Mouse (Mus musculus) cerebellum, adult 18-20 months (tissue): ENCODE data around the gene Tmem97.
A peak's percentile ranks its signal among the peaks of the same experiment; 100 is the strongest.
"Not testable (repeated sequence)": the region's sequence is repeated elsewhere in the genome, so short reads cannot be mapped to it uniquely, and the experiment has no call there.

Experiments
- DNase-seq, 2 experiments: peaks; one replicate each; pipeline ENCODE4 v3.0.0; 2021

Gene Tmem97

GRCm38 (mm10) chr11:78547718-78548460, 2.7 kb downstream of the Tmem97 start:
- DNase-seq: no peak

GRCm38 (mm10) chr11:78545181-78545580, 5.4 kb downstream of the Tmem97 start:
- no peak for DNase-seq

DNA sequence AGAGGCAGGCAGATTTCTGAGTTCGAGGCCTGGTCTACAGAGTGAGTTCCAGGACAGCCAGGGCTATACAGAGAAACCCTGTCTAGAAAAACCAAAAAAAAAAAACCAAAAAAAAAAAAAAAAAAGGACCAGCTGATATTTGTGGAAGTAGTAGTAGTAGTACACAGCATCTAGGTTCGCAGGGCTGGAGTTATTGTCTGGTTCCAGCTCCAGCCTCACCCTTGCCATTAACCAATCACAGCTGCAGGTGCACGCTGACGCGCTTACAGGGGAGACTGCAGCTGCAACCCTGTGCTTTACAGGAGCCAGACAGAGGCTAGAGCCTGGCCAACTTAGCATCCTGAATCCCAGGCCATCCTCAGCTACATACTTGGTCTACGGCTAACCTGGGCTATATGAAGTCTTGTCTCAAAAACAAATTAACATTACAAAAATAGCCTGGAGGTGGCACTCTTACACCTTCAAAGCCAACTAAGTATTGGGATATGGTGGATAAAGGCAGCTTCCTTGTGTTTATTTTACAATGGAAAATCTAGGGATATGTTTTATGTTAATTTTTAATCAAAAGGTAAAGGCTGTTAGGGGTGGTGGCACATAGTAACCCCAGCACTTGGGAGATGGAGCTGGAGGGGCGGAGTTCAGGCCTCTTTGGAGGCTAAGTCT, 6.0 kb downstream of the Tmem97 start:
- DNase-seq: no peak

GRCm38 (mm10) chr11:78540358-78540757, 10.2 kb downstream of the Tmem97 start:
- DNase-seq: no peak

GRCm38 (mm10) chr11:78536690-78537084, 13.9 kb downstream of the Tmem97 start:
- no peak for DNase-seq

GRCm38 (mm10) chr11:78536080-78536689, 14.4 kb downstream of the Tmem97 start, which contains the start of the genes Tnfaip1 and Ift20:
Tnfaip1 (minus strand) TSS chr11:78536332.
Ift20 (plus strand) TSS chr11:78536361.
- peak; percentile 96 to 100 for DNase-seq

DNA sequence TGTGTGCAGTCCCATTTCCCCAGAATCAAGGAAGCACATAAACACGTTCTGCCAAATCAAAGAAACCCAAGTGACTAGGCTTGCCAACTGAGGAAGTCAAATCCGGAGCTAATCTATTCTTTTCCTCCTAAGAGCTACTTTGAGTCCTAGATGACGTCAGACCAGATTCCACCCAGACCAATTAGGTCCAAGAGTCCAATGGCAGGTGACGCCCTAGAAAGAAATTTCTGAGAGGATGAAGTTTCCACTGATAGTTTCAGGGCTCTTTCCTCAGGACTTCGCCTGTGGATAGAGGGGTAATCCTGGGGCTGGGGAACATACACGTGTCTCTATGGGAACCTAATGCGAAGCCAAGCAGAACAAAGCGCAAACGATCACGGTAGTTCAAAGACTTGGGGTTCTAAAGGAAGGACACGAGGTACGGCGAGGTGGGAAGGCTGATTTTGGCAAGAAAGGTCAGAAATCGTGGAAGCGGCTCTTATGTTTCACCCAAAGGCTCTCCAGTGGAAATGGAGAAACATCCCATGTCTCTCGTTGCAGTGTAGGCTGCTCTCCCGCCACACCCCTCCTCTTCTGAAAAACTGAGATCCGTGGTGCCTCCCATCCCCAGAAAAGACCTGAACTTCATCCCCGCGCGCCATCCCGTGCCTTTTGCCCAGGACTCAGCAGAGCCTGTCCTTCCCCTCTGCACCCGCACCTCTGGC, 15.0 kb downstream of the Tmem97 start:
- no peak for DNase-seq

- DNase-seq: no peak
Measured at GRCm38 (mm10) chr11:78534516-78534915, 16.1 kb downstream of the Tmem97 start.

- not testable (repeated sequence) for DNase-seq
Measured at GRCm38 (mm10) chr11:78531515-78531914, 19.1 kb downstream of the Tmem97 start.

- no peak for DNase-seq
Measured at GRCm38 (mm10) chr11:78531046-78531445, 19.5 kb downstream of the Tmem97 start.

GRCm38 (mm10) chr11:78530001-78530400, 20.6 kb downstream of the Tmem97 start:
- no peak for DNase-seq

GRCm38 (mm10) chr11:78528714-78529113, 21.9 kb downstream of the Tmem97 start:
- no peak for DNase-seq

DNA sequence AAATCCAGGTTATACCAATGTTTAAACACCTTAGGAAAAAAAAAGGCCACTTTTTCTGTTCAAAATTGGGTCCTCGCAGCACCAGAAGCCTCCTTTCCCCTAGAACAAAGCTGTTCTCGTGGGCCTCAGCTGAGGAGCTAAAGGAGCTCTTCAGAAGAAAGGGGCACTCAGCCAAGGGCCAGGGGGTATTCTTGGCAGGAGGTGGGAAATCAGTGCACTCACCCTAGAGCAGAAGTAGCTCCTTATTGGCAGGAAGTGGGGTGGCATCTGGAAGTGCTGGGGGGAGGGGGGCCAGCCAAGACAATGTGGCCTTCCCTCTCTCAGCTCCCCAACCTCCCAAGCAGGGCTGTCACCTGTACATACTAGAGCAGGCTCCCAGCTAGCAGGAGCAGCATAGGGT, 25.7 kb downstream of the Tmem97 start:
- no peak for DNase-seq

DNA sequence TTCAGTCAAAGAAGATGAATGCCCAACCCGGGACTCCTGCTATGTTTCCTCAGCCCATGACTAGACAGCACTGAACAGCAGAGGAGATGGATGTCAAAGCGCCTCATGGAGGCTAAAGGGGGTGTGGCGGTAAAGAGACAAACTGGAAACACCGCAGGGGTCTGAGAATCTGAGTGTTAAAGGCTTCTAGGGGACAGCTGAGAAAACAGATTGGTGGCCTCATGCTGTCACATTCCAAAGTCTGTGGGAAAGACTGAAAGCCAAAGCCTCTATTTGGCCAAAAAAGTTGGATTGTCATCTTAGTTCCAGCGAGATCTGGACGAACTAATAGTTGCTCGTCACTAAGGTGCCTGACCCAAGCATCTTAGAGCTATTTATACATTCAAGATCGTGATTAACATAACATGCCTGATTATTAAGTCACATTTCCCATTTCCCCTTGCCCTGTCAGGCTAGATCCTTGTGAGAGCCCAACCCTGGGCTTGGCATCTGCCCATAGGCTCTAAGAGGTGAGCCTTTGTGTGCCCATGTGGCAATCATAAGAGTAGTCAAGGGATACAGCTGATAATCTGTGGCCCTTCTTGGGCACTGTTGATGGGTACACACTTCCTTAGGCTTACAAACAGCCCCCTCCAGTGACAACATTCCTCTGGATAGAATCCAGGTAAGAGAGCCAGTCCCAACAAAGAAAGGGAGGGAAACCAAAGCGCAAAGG, 27.2 kb downstream of the Tmem97 start:
- no peak for DNase-seq

GRCm38 (mm10) chr11:78522481-78522997, 28.0 kb downstream of the Tmem97 start:
- no peak for DNase-seq

- DNase-seq: no peak
Measured at GRCm38 (mm10) chr11:78521880-78522279, 28.7 kb downstream of the Tmem97 start.

DNA sequence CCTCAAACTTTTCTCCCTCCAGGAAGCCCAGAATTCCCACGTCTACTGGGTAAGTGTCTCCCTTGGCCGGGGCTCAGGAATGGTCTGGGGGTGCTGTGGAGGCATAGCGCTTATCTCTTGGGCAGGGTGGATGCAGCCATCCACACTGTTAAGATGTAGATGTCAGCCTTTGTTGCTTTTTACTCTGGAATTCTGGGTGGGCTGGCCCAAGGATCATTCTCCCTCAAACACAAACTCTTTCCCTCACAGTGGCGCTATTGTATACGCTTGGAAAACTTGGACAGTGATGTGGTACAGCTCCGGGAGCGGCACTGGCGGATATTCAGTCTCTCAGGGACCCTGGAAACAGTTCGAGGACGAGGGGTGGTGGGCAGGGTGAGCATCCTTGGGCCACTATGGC, 31.6 kb downstream of the Tmem97 start:
- no peak for DNase-seq

DNA sequence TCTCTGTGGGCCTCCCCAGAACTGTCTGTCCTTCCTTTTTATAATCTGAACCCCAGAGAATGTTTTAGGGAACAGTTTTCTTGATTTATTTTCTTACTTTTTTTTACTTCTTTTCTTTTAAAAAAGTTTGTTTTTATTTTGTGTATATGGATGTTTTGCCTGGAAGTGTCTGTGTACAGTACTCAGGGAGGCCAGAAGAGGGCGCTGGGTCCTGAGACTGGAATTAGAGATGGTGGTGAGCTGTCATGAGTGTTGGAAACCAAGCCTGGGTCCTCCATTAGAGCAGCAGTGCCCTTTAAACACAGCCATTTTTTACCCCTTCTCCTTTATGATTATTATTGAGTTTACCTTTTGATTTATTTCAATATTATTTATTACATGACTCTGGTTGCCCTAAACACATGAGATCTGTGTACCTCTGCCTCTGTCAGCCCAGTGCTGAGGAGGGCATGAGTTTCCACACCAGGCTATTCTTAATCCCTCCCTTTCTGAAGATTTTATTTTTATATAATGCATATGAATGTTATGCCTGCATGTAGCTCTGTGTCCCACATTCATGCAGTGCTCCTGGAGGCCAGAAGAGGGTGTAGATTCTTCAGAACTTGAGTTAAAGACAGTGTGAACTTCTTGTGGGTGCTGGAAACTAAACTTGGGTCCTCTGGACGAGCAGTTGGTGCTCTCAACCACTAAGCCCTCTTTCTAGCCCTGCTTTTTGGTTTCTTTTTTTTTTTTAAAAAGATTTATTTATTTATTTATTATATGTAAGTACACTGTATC, 34.8 kb downstream of the Tmem97 start:
- no peak for DNase-seq

GRCm38 (mm10) chr11:78513106-78513790, 37.3 kb downstream of the Tmem97 start:
- no peak for DNase-seq

GRCm38 (mm10) chr11:78512025-78512957, 38.3 kb downstream of the Tmem97 start, which contains the start of the genes Tmem199 and Poldip2:
Tmem199 (minus strand) TSS chr11:78512172.
Poldip2 (plus strand) TSS chr11:78512193.
- peak; percentile 89 to 91 for DNase-seq
